Mouse (Mus musculus): ENCODE measurements around the gene Arhgdib.

DNA sequence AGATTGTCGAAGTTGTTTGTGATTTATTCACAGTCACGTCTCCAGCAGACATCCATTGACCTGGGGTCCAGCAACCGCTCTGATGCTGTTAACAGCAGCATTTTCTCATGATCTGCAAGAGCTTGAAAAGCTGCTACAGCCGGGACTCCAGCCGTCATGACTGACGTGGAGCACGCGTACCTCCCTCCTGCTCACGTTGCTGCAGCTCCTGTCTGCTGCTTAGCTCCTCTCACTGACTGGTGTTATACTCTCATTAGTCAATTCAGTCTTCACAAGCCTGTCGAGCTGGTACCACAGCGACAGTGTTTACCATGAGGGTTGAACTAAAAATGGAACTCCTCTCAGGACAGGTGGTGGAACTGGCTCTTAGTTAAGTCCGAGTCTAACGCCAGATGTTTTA is 44.3 kb upstream of the Arhgdib start:
- no peak for TF ChIP-seq CTCF (IDR thresholded peaks at IDR 0.05; ENCODE audit: extremely low read depth, insufficient read length, insufficient replicate concordance, low read depth, low read length)
- TF ChIP-seq POLR2A (IDR thresholded peaks at IDR 0.05; ENCODE audit: low read depth, low read length) = no peak
